ENCODE assay signal across 8 mouse cellular contexts in genomic region chr9:40376139-40376541, GRCm38 (mm10).
A peak's percentile ranks its signal among the peaks of the same experiment; 100 is the strongest.
DNase-seq lines count a peak whose midpoint lies in the region; ATAC-seq lines count a peak whose summit lies in the region.

No protein-coding gene starts in this region.

- WGBS in liver, embryonic 13.5 days (ENCODE audit: insufficient replicate concordance), result 32% methylated on average over 11 of the region's 11 CpGs

- H3K27me3 ChIP-seq in liver, embryonic 13.5 days, result no peaks in the 10 kb centered on the region

- H3K27ac ChIP-seq in liver, embryonic 13.5 days, result no peak overlapping the region

- peak overlapping the region; percentile 32 for H3K4me2 ChIP-seq in liver, embryonic 13.5 days

- no peaks in the 10 kb centered on the region for H3K9me3 ChIP-seq in liver, embryonic 13.5 days (replicated peaks)

- no peak overlapping the region; the same call in 1 of the 2 replicates for H3K9ac ChIP-seq in liver, embryonic 13.5 days

- peak; percentile 47 for ATAC-seq in liver, embryonic 13.5 days (ENCODE audit: low read depth)
- no peak for ATAC-seq in granulocyte monocyte progenitor cell, adult 5-6 weeks (replicated peaks; ENCODE audit: poor library complexity, severe bottlenecking)

- no peaks in the 10 kb centered on the region for H3K36me3 ChIP-seq in liver, embryonic 13.5 days

- no peaks in the 10 kb centered on the region for H3K4me1 ChIP-seq in liver, embryonic 13.5 days (replicated peaks)

- peak; percentile 77 for DNase-seq in R1 (ENCODE audit: low read depth, low spot score)
- DNase-seq in cerebellum, adult 9-11 months, result peak; percentile 91
- DNase-seq in frontal cortex, postnatal 25 days (ENCODE audit: low spot score in 2 of 2), result peak; percentile 52 to 54
- peak; percentile 79 for DNase-seq in layer of hippocampus, adult 11-12 months (ENCODE audit: low spot score)
- DNase-seq in liver, embryonic 13.5 days, result no peak
- DNase-seq in retina, adult 2 months (ENCODE audit: low read depth, low spot score), result peak; percentile 75
- no peak for DNase-seq in gastrocnemius, adult 18-20 months (ENCODE audit: low spot score)

- no peak overlapping the region; the same call in 1 of the 2 replicates for H3K4me3 ChIP-seq in liver, embryonic 13.5 days (replicated peaks)

Comparison
In these comparisons a context has a peak if more than half of its experiments do, and no peak if none do; other contexts are left out.
1. DNase-seq: peak in R1 (single experiment), cerebellum, adult 9-11 months (single experiment), frontal cortex, postnatal 25 days (2 of 2), layer of hippocampus, adult 11-12 months (single experiment) and retina, adult 2 months (single experiment); none in liver, embryonic 13.5 days (single experiment) and gastrocnemius, adult 18-20 months (single experiment).